Mouse (Mus musculus) adrenal gland (tissue): ENCODE data around the gene Atp8a1.

Source experiments
- intact Hi-C: fragments of 180-260 bp; cut with DNase I; formaldehyde crosslinking; loops from one replicate; pipeline ENCODE4 v1.15.1; 2025

Gene Atp8a1

GRCm38 (mm10) chr5:67634339-67634738 is 212.9 kb downstream of the Atp8a1 start:
- intact Hi-C loops = no loop called here

DNA sequence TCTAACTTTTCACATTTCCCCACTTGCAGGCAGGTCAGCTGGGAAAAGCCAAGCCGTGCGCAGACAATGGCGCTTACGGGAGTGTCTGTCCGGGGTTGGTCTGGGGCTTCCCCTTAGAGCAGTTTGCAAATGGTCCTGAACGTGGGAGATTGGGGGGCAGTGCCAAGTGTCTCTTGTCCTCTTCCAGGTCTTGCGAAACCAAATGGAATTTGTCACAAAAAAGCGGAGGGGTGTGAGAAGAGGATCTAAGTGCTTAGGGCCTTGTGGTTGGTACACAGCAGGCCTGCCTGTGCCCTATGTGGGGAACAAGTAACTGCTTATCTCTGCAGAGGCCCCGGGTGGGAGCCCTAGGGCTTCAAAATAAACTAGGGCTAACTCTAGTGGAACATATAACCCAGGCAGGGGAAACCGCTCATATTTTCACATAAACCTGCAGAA is 213.4 kb downstream of the Atp8a1 start:
- intact Hi-C loops = no loop called here

GRCm38 (mm10) chr5:67633138-67633782 is 214.0 kb downstream of the Atp8a1 start:
- intact Hi-C loops = no loop called here

- intact Hi-C loops = no loop called here
Measured at GRCm38 (mm10) chr5:67631261-67631660, 216.0 kb downstream of the Atp8a1 start.

DNA sequence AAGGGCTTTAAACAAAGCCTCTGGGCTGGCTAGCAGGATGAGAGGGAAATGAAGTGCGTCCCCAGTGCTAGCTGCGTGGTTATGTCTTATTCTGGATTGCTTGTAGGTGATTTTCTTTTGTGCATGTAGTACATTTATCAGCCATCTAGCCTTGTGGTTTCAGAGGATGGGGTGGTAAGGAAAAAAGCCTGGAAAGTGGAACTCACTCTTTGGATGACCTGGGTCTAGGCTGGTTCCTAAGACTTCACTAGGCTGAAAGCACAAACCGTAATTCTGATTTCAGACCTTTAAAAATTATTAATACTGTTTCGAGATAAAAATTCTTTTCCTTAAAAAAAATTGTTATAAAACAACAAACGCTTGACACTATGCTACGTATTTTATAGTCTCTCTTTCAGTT is 217.4 kb downstream of the Atp8a1 start:
- intact Hi-C loops = no loop called here

DNA sequence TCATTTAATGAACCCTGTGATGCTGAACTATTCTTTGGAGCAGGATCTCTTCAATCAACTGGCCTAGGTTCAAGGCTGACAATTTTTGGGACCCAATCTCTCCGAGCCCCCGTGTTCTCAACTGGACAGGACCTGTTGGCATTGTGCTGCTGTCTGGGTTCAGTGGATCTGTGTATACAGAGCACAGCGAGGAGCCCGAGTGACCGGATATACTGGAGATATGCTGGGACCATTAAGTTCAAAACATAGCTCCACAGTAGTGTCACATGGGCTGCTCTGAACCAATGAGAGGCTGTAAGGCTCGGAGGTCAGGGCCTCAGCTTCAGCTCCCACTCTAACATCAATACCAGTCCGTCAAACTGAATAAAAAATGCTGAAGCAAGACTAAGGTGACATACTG is 217.8 kb downstream of the Atp8a1 start:
- intact Hi-C loops = no loop called here

GRCm38 (mm10) chr5:67628180-67628940 is 218.9 kb downstream of the Atp8a1 start:
- intact Hi-C loops = no loop called here

DNA sequence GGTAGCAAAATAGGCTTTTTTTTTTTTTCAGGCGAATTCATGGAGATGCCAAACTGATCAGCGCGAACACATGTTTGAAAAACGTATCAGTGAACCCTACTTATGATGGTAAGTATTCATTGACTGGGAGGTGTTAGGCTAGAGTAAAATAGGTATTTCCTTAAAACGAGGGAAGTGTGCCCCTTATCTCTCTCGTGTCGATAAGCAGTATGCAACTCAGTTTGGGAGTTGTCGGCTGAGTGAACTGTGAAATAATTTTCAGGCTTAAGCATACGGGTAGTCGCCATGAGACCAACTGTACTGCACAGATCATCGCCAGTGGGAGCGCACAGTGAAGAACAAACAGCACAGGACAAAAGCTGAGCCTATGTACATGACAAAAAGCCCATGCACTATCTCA is 226.0 kb downstream of the Atp8a1 start:
- intact Hi-C loops = no loop called here

GRCm38 (mm10) chr5:67609520-67609837 is 237.8 kb downstream of the Atp8a1 start:
- intact Hi-C loops = no loop called here

DNA sequence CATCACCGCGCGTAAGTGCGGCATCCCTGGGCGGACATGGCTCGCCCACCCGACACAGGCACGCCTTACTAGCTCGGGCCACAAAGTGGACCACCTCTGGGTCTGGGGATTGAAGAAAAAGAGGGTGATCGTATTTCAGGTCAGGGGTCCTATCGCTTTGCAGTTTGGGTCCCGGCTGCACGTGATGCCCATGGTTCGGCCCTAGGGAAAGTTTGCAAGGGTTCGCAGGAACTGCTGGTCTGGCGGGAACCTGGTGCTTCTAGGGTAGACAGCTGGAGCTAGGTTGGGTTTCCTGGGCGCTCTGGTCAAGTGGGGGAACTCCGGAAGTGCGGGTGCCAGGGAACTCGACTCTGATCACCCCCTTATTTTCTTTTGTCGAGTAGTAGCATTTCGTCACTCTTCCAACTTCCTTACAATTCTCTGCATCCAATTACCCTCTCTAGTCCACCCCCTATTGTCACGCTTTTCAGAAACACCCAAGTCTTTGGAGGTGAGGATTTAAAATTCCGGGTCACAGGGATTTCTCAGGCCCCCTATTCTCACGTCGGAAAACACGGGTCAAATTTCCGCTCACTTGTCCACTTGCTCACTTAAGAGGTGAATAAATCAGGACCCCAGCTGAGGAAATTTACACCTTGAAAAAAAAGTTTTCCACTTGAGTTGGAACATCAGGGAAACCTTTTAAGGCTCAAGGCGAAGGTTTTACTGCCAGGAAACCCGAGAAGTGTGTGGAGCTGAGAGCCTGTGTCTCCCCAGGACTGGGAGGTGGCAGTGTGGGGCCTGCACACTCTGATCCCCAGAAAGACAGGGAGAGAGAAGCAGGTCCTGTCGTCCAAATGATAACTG is 238.3 kb downstream of the Atp8a1 start:
- intact Hi-C loops = no loop called here

DNA sequence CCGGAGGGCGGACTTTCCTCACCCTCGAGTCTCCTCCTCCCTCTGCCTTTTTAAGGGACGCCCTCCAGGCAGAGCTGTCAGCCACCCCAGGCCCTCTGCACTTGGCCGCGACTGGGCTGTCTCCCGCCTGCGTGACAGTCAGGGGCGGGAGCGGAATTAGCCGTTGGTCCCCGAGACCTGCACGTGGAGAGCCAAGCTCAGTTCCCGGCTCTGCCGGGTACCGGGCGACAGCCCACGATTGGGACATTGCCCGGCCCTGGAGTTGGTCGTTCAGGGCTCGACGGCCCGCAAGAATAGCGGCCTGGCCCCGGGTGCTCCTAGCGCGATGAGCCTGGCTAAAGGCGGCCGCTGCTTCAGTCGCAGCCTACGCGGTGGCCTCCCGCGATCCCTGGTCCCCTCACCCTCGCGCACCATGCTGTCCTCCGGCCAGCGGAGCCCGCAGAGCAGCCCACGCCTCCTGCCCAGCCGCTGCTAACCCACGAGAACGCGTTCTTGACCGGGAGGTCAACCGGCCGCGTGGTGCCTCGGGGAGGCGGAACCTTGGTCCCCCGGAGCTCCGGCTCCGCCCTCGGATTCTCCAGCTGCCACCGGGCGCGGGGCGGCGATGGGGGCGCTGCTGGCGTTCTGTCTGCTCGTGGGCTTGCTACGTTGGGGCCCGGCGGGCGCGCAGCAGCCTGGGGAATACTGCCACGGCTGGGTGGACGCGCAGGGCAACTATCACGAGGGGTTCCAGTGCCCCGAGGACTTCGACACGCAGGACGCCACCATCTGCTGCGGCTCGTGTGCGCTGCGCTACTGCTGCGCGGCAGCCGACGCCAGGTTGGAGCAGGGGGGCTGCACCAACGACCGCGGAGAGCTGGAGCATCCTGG is 239.2 kb downstream of the Atp8a1 start, which contains the start of gene Shisa3:
Shisa3 (plus strand) TSS at position 79 of the 870 bp plus-strand sequence.
- intact Hi-C loops = no loop called here

GRCm38 (mm10) chr5:67606916-67607803 is 240.1 kb downstream of the Atp8a1 start:
- intact Hi-C loops = no loop called here

DNA sequence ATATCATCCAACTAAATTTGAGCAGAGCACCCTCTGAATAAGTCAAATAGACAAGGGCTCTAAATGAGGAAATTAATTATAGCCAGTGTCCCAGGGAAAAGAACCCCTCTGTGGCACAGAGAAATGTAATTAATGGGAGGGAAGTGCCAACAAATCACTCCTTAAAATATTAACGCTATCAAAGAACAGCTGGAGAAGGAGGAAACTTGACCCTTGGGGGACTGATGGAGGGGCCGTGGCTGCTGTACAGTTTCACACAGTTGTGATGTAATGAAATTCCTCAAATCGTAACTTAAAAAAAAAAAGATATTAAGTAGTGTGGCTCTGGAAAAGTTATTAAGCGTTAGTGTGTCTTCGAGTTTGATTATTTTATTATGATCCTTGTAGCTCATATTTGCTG is 241.3 kb downstream of the Atp8a1 start:
- intact Hi-C loops = no loop called here

GRCm38 (mm10) chr5:67599935-67600334 is 247.3 kb downstream of the Atp8a1 start:
- intact Hi-C loops = no loop called here

DNA sequence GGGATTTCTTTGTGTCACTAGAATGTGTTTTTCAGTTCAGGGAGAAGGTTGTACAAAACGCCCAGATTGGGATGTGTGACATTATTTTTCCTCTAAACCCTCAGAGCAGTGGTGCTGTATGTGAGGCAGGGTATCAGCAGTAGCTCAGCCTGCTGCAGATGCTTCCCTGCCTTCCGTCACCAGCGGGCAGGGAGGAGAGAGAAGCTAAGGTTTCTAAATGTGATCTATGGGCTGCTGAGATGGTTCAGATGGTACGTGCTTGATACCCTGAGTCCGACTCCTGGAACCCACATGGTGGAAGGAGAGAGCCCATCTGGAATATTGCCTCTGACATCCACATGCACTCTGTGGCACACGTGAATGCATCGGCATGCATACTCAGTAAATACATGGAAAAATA is 251.6 kb downstream of the Atp8a1 start:
- intact Hi-C loops = no loop called here

GRCm38 (mm10) chr5:67595070-67595469 is 252.2 kb downstream of the Atp8a1 start:
- intact Hi-C loops = no loop called here

DNA sequence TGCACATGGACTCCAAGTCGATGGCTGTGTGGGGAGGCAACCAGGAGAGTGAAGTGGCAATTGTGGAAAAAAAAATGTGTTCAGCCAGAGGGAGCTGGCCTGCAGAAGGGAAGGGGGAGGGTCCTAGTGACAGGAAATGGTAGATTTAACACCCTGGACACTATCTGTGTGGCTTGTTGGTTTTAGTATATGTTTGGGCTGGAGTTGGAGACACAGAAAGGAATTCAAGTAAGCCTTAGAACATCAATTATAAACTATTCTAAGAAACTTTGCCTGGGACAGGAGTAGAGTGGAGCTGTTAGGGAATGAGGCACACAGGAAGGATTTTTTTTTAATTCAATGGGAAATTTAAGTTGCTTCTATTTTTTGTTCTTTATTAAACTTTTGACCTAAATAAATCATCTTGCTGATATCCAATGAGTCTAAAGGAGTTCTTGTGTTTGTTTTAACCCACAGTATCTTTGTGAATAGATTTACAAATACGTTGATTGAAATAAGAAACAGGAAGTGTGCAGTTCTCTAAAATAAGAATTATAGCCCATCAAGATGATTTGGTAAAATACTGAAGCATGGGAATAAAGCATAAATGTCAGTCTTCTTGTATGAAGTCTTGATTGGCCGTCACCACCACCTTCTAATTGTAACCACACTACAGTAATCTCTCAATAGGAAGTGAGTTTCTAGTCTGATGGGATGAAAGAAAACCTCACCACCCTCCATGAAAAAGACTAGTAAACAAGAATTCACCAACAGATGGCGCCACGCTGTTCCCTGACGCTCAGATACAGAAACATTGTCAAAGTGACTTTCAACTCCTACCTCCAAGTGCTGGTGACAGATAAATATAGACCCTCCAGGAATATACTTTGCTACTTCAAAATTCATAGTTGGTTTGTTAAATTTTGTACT is 267.3 kb downstream of the Atp8a1 start:
- intact Hi-C loops = loop anchor here (5.0 kb wide), 1 partner anchor 147 kb away; no protein-coding TSS in a partner anchor

GRCm38 (mm10) chr5:67575705-67576104 is 271.5 kb downstream of the Atp8a1 start:
- intact Hi-C loops = no loop called here

GRCm38 (mm10) chr5:67574039-67574438 is 273.2 kb downstream of the Atp8a1 start:
- intact Hi-C loops = no loop called here
